Mouse (Mus musculus): ENCODE results near the gene Wasf3. TPM values are rescaled to one million over a fixed set of nuclear protein-coding genes. Genes with fewer than 3 reads are reported as not detected.
"Not testable (repeated sequence)": the region's sequence is repeated elsewhere in the genome, so short reads cannot be mapped to it uniquely, and the experiment has no call there.

The Wasf3 gene
- total and polyA plus RNA-seq, 3 experiments: 0.31 to 0.74 (median 0.34) TPM

DNA sequence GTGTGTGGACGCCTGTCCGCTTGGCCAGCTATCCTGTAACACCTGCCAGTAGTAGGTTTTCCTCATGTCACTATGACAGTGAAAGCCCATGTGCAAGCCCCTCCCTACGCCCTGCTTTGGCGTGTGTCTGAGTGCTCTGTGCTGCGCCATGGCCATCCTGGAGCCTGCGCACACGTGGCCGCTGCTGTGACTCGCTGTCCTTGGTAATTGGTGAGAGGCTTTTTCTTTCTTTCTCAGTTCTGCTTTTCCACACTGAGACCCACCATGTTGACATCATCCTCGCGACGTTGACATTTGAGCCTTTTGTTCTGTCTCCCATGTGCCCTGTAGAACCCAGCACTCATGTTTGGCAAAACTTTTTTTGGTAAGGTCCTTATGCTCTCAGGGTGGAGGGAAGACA is 87.0 kb downstream of the Wasf3 start:
- no peaks in the 10 kb centered on the region for H3K27me3 ChIP-seq (ENCODE audit: control insufficient read depth, insufficient read depth, low read length)
- H3K27ac ChIP-seq: no peak overlapping the region
- H3K4me1 ChIP-seq (ENCODE audit: control insufficient read depth, insufficient read depth, low read length): no peaks in the 10 kb centered on the region
- no peak for TF ChIP-seq POLR2A (IDR thresholded peaks at IDR 0.05; ENCODE audit: insufficient read depth, low read depth, low read length)
- TF ChIP-seq CTCF (IDR thresholded peaks at IDR 0.05): no peak
- no peak for TF ChIP-seq EP300 (IDR thresholded peaks at IDR 0.05; ENCODE audit: insufficient read depth, low read depth, low read length)
- intact Hi-C loops (cut with DNase I): no loop called here
- H3K4me3 ChIP-seq: no peak overlapping the region
- H3K36me3 ChIP-seq (ENCODE audit: control insufficient read depth, insufficient read depth, low read length): no peaks in the 10 kb centered on the region
- no peaks in the 10 kb centered on the region for H3K79me2 ChIP-seq (replicated peaks; ENCODE audit: control insufficient read depth, insufficient read depth, low read length)
- WGBS: 84% methylated on average over 12 of the region's 12 CpGs
- H3K9ac ChIP-seq (ENCODE audit: low read depth, low read length): no peak overlapping the region
- no peak for DNase-seq

DNA sequence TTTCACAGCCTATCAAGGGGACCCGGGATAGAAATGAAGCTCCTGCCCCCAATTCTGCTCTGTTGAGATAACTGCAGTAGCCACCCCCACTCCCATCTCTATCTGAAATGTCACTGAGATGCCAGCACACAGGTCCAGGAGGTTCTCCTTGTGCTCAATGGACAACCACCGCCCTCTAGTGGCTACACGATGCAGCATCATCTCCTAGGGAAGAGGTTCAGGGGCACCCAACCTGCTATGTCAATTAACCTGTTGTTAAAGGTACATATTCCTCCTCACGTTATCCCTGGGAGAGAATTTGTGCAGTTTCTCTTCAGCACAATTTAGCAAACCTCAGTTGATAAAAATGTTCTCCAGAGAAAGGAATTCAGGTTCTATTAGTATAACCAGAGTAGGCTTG is 94.8 kb downstream of the Wasf3 start:
- H3K36me3 ChIP-seq (ENCODE audit: control insufficient read depth, insufficient read depth, low read length); H3K27me3 ChIP-seq (ENCODE audit: control insufficient read depth, insufficient read depth, low read length); H3K9ac ChIP-seq (ENCODE audit: low read depth, low read length); H3K4me1 ChIP-seq (ENCODE audit: control insufficient read depth, insufficient read depth, low read length); H3K79me2 ChIP-seq (replicated peaks; ENCODE audit: control insufficient read depth, insufficient read depth, low read length); DNase-seq; H3K4me3 ChIP-seq; H3K27ac ChIP-seq: not testable (repeated sequence)
- intact Hi-C loops (cut with DNase I): loop anchor here (5.0 kb wide), 1 partner anchor 147 kb away; no protein-coding TSS in a partner anchor
- TF ChIP-seq CTCF (IDR thresholded peaks at IDR 0.05): peak; percentile 65
- 2% methylated on average over 4 of the region's 4 CpGs for WGBS

DNA sequence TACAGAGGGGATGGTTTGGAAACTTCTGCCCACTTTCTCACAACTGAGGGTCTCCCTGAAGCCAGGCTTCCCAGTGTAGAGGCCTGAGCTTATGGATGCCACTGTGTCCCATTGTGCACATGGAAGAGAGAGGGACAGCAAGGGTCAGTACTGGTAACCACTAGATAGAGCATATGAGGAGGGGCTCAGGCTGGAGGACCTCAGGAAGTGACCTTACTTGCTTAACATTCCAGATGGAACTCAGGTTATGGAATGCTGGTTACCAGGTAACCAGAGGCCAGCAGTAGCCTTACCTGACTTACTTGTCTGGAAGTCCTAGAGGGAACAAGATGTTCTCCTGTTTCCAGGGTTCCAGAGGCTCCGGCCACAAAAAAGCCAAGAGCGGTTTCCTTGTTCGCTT is 96.9 kb downstream of the Wasf3 start, which contains the start of gene Gm6408:
TSS of gene Gm6408 (plus strand) at position 301 of the 400 bp plus-strand sequence.
- H3K27ac ChIP-seq; DNase-seq; H3K79me2 ChIP-seq (replicated peaks; ENCODE audit: control insufficient read depth, insufficient read depth, low read length); H3K4me3 ChIP-seq; H3K4me1 ChIP-seq (ENCODE audit: control insufficient read depth, insufficient read depth, low read length); intact Hi-C loops (cut with DNase I); H3K36me3 ChIP-seq (ENCODE audit: control insufficient read depth, insufficient read depth, low read length); H3K27me3 ChIP-seq (ENCODE audit: control insufficient read depth, insufficient read depth, low read length); H3K9ac ChIP-seq (ENCODE audit: low read depth, low read length): not testable (repeated sequence)
- 83% methylated on average over 3 of the region's 3 CpGs for WGBS

DNA sequence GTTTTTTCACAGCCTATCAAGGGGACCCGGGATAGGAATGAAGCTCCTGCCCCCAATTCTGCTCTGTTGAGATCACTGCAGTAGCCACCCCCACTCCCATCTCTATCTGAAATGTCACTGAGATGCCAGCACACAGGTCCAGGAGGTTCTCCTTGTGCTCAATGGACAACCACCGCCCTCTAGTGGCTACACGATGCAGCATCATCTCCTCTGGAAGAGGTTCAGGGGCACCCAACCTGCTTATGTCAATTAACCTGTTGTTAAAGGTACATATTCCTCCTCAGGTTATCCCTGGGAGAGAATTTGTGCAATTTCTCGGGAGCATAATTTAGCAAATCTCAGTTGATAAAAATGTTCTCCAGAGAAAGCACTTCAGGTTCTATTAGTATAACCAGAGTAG is 104.2 kb downstream of the Wasf3 start:
- H3K79me2 ChIP-seq (replicated peaks; ENCODE audit: control insufficient read depth, insufficient read depth, low read length); H3K4me1 ChIP-seq (ENCODE audit: control insufficient read depth, insufficient read depth, low read length); intact Hi-C loops (cut with DNase I); H3K27ac ChIP-seq; H3K9ac ChIP-seq (ENCODE audit: low read depth, low read length); H3K27me3 ChIP-seq (ENCODE audit: control insufficient read depth, insufficient read depth, low read length); H3K4me3 ChIP-seq; H3K36me3 ChIP-seq (ENCODE audit: control insufficient read depth, insufficient read depth, low read length): not testable (repeated sequence)
- peak in 1 of 2 experiments; percentile 7 for DNase-seq
- WGBS: 5% methylated on average over 3 of the region's 4 CpGs
- peak; percentile 49 for TF ChIP-seq CTCF (IDR thresholded peaks at IDR 0.05)

DNA sequence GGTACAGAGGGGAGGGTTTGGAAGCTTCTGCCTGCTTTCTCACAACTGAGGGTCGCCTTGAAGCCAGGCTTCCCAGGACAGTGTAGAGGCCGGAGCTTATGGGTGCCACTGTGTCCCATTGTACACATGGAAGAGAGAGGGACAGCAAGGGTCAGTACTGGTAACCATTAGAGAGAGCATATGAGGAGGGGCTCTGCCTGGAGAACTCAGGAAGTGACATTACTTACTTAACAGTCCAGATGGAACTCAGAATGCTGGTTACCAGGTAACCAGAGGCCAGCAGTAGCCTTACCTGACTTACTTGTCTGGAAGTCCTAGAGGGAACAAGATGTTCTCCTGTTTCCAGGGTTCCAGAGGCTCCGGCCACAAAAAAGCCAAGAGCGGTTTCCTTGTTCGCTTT is 106.3 kb downstream of the Wasf3 start, which contains the start of gene Gm6370:
TSS of gene Gm6370 (plus strand) at position 301 of the 400 bp plus-strand sequence.
- H3K4me3 ChIP-seq; H3K36me3 ChIP-seq (ENCODE audit: control insufficient read depth, insufficient read depth, low read length); H3K4me1 ChIP-seq (ENCODE audit: control insufficient read depth, insufficient read depth, low read length); H3K27ac ChIP-seq; H3K27me3 ChIP-seq (ENCODE audit: control insufficient read depth, insufficient read depth, low read length); H3K9ac ChIP-seq (ENCODE audit: low read depth, low read length); intact Hi-C loops (cut with DNase I); H3K79me2 ChIP-seq (replicated peaks; ENCODE audit: control insufficient read depth, insufficient read depth, low read length); DNase-seq: not testable (repeated sequence)
- no CpG with 5 or more reads among the region's 5 CpGs for WGBS

DNA sequence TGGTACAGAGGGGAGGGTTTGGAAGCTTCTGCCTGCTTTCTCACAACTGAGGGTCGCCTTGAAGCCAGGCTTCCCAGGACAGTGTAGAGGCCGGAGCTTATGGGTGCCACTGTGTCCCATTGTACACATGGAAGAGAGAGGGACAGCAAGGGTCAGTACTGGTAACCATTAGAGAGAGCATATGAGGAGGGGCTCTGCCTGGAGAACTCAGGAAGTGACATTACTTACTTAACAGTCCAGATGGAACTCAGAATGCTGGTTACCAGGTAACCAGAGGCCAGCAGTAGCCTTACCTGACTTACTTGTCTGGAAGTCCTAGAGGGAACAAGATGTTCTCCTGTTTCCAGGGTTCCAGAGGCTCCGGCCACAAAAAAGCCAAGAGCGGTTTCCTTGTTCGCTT is 117.3 kb downstream of the Wasf3 start, which contains the start of gene 4930449I24Rik:
TSS of gene 4930449I24Rik (plus strand) at position 301 of the 400 bp plus-strand sequence.
- DNase-seq; H3K9ac ChIP-seq (ENCODE audit: low read depth, low read length); H3K36me3 ChIP-seq (ENCODE audit: control insufficient read depth, insufficient read depth, low read length); intact Hi-C loops (cut with DNase I); H3K27ac ChIP-seq; H3K27me3 ChIP-seq (ENCODE audit: control insufficient read depth, insufficient read depth, low read length); H3K4me3 ChIP-seq; H3K4me1 ChIP-seq (ENCODE audit: control insufficient read depth, insufficient read depth, low read length); H3K79me2 ChIP-seq (replicated peaks; ENCODE audit: control insufficient read depth, insufficient read depth, low read length): not testable (repeated sequence)
- no CpG with 5 or more reads among the region's 5 CpGs for WGBS

DNA sequence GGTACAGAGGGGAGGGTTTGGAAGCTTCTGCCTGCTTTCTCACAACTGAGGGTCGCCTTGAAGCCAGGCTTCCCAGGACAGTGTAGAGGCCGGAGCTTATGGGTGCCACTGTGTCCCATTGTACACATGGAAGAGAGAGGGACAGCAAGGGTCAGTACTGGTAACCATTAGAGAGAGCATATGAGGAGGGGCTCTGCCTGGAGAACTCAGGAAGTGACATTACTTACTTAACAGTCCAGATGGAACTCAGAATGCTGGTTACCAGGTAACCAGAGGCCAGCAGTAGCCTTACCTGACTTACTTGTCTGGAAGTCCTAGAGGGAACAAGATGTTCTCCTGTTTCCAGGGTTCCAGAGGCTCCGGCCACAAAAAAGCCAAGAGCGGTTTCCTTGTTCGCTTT is 129.0 kb downstream of the Wasf3 start, which contains the start of gene Gm3402:
TSS of gene Gm3402 (plus strand) at position 301 of the 400 bp plus-strand sequence.
- 80% methylated on average over 1 of the region's 5 CpGs for WGBS
- intact Hi-C loops (cut with DNase I): not testable (repeated sequence)

More for the DNA sequence above, 129.0 kb downstream of the Wasf3 start, which contains the start of gene Gm3402:
- H3K9ac ChIP-seq (ENCODE audit: low read depth, low read length); H3K27ac ChIP-seq; H3K36me3 ChIP-seq (ENCODE audit: control insufficient read depth, insufficient read depth, low read length); H3K4me1 ChIP-seq (ENCODE audit: control insufficient read depth, insufficient read depth, low read length); H3K79me2 ChIP-seq (replicated peaks; ENCODE audit: control insufficient read depth, insufficient read depth, low read length); DNase-seq; H3K27me3 ChIP-seq (ENCODE audit: control insufficient read depth, insufficient read depth, low read length); H3K4me3 ChIP-seq: not testable (repeated sequence)

Other genes starting within 250 kb of the Wasf3 start
- gene Gm5565, start 224.4 kb upstream of the Wasf3 start, total RNA-seq (2021): not detected
- not detected in 2 replicates for gene Gm5565, start 224.4 kb upstream of the Wasf3 start, polyA plus RNA-seq (2012; rRNA removed)
- gene Gm6309, start 214.3 kb upstream of the Wasf3 start, total RNA-seq (2021): not detected
- not detected in 2 replicates for gene Gm6309, start 214.3 kb upstream of the Wasf3 start, polyA plus RNA-seq (2012; rRNA removed)
- under 1 TPM in 1 of 2 experiments, not detected in 1; 0.55 TPM for gene 1700001J03Rik, start 199.7 kb upstream of the Wasf3 start, total RNA-seq (2021)
- gene 1700001J03Rik, start 199.7 kb upstream of the Wasf3 start, polyA plus RNA-seq (2012; rRNA removed): 0.68 and 0.88 TPM in 2 replicates
- 10 to 100 TPM; 40.6 to 43.1 TPM for gene Rnf6, start 163.4 kb upstream of the Wasf3 start, total RNA-seq (2021)
- 15.6 and 24.8 TPM in 2 replicates for gene Rnf6, start 163.4 kb upstream of the Wasf3 start, polyA plus RNA-seq (2012; rRNA removed)
- gene Cdk8, start 153.8 kb upstream of the Wasf3 start, total RNA-seq (2021): 10 to 100 TPM; 15.5 to 15.6 TPM
- gene Cdk8, start 153.8 kb upstream of the Wasf3 start, polyA plus RNA-seq (2012; rRNA removed): 15.0 and 18.8 TPM in 2 replicates
- not detected for gene Gm6408, start 97.0 kb downstream of the Wasf3 start, total RNA-seq (2021)
- not detected in 2 replicates for gene Gm6408, start 97.0 kb downstream of the Wasf3 start, polyA plus RNA-seq (2012; rRNA removed)
- not detected for gene Gm6370, start 106.4 kb downstream of the Wasf3 start, total RNA-seq (2021)
- not detected in 2 replicates for gene Gm6370, start 106.4 kb downstream of the Wasf3 start, polyA plus RNA-seq (2012; rRNA removed)
- not detected for gene 4930449I24Rik, start 117.4 kb downstream of the Wasf3 start, total RNA-seq (2021)
- gene 4930449I24Rik, start 117.4 kb downstream of the Wasf3 start, polyA plus RNA-seq (2012; rRNA removed): not detected in 2 replicates
- gene Gm3402, start 129.1 kb downstream of the Wasf3 start, total RNA-seq (2021): not detected
- not detected in 2 replicates for gene Gm3402, start 129.1 kb downstream of the Wasf3 start, polyA plus RNA-seq (2012; rRNA removed)
- not detected for gene Gm3404, start 140.8 kb downstream of the Wasf3 start, total RNA-seq (2021)
- not detected in 2 replicates for gene Gm3404, start 140.8 kb downstream of the Wasf3 start, polyA plus RNA-seq (2012; rRNA removed)
- not detected for gene Gm3409, start 152.7 kb downstream of the Wasf3 start, total RNA-seq (2021)
- gene Gm3409, start 152.7 kb downstream of the Wasf3 start, polyA plus RNA-seq (2012; rRNA removed): not detected in 2 replicates
- not detected for gene Gm3415, start 171.2 kb downstream of the Wasf3 start, total RNA-seq (2021)
- gene Gm3415, start 171.2 kb downstream of the Wasf3 start, polyA plus RNA-seq (2012; rRNA removed): not detected in 2 replicates
- gene Gpr12, start 200.3 kb downstream of the Wasf3 start, total RNA-seq (2021): not detected
- gene Gpr12, start 200.3 kb downstream of the Wasf3 start, polyA plus RNA-seq (2012; rRNA removed): 0.27 TPM in 1 of 2 replicates, not detected in the other

Measured in heart, adult 2 months (tissue).